Mouse (Mus musculus): ENCODE measurements around the gene Tab3. TPM values are rescaled to one million over a fixed set of nuclear protein-coding genes. Genes with fewer than 3 reads are reported as not detected.

Tab3 gene
- 10.9 TPM in 2 replicates for polyA plus RNA-seq (2012; rRNA removed)

GRCm38 (mm10) chrX:85573532-85574181 is at the start of gene Tab3:
TSS of gene Tab3 (plus strand) at chrX:85574022.

Other genes starting within 250 kb of the Tab3 start
- gene Gk, start 202.8 kb downstream of the Tab3 start, polyA plus RNA-seq (2012; rRNA removed), result 6.0 and 6.3 TPM in 2 replicates

All from central nervous system, embryonic 14 days (tissue).